Mouse (Mus musculus): ENCODE data around the gene Acat3.

GRCm38 (mm10) chr17:12892033-12892432 is 48.4 kb downstream of the Acat3 start:
- TF ChIP-seq CTCF (IDR thresholded peaks at IDR 0.05; ENCODE audit: low read depth) (no peak), EP300 (IDR thresholded peaks at IDR 0.05; ENCODE audit: low read depth) (no peak)

Data from liver, embryonic 14.5 days (tissue).